Mouse (Mus musculus) stomach, embryonic 14.5 days (tissue): ENCODE results near the gene Maml2. TPM values are rescaled to one million over a fixed set of nuclear protein-coding genes. Genes with fewer than 3 reads are reported as not detected.

Source experiments
- ATAC-seq: fragments of 200-750 bp; cut with Nextera tagmentation; 2 replicates; pipeline ENCODE4 v1.8.0; 2017; ENCODE audit warnings: low read depth, moderate TSS enrichment; ENCODE audit not compliant: insufficient number of reproducible peaks, insufficient read depth, low FRiP score
- H3K27ac ChIP-seq: fragments of 300-500 bp; sonication (generic); 2 replicates; pipeline ENCODE4 v1.5.1; 2014; ENCODE audit warnings: mild to moderate bottlenecking, low read length, moderate library complexity, mixed read lengths
- H3K27me3 ChIP-seq: fragments of 300-500 bp; sonication (generic); 2 replicates; pipeline ENCODE4 v1.6.1; 2014; ENCODE audit warnings: low read length, control low read depth, mixed read lengths; ENCODE audit not compliant: control insufficient read depth, insufficient read depth
- H3K36me3 ChIP-seq: fragments of 300-500 bp; sonication (generic); 2 replicates; pipeline ENCODE4 v1.6.1; 2014; ENCODE audit warnings: mild to moderate bottlenecking, control low read depth, low read length, moderate library complexity, mixed read lengths; ENCODE audit not compliant: control insufficient read depth, insufficient read depth
- H3K4me1 ChIP-seq: fragments of 300-500 bp; sonication (generic); 2 replicates; pipeline ENCODE4 v1.6.1; 2014; ENCODE audit warnings: low read length, control low read depth, mixed read lengths; ENCODE audit not compliant: control insufficient read depth, insufficient read depth
- H3K4me2 ChIP-seq: fragments of 300-500 bp; sonication (generic); replicated peaks from 2 replicates; pipeline ENCODE4 v1.6.1; 2014; ENCODE audit warnings: low read depth, low read length, control low read depth
- H3K4me3 ChIP-seq: fragments of 300-500 bp; sonication (generic); 2 replicates; pipeline ENCODE4 v1.5.1; 2014; ENCODE audit warnings: low read depth, low read length, control low read depth
- H3K9ac ChIP-seq: fragments of 300-500 bp; sonication (generic); replicated peaks from 2 replicates; pipeline ENCODE4 v1.6.1; 2014; ENCODE audit warnings: low read depth, mild to moderate bottlenecking, control low read depth, low read length, moderate library complexity, mixed read lengths
- H3K9me3 ChIP-seq: fragments of 300-500 bp; sonication (generic); 2 replicates; pipeline ENCODE4 v1.6.1; 2016; ENCODE audit warnings: low read depth, low read length, control low read depth; ENCODE audit not compliant: control insufficient read depth
- WGBS: fragments of 180-500 bp; shearing (Covaris S2); extraction: QIAGEN DNeasy Blood & Tissue Kit; methylation state at CpG from one replicate; pipeline ENCODE4 v1.1.7; 2014; 5-methylcytosine and 5-hydroxymethylcytosine counted together
- polyA plus RNA-seq: library from polyadenylated mRNA; unstranded; fragments of >200 nt; fragmentation: Nextera tagmentation; extraction: Ambion mirVana; gene quantifications from 2 replicates; pipeline ENCODE4 v1.2.1, GENCODE M21; 2014

Gene Maml2
- polyA plus RNA-seq, 1 experiment from 2014 or later = 12.7 TPM

DNA sequence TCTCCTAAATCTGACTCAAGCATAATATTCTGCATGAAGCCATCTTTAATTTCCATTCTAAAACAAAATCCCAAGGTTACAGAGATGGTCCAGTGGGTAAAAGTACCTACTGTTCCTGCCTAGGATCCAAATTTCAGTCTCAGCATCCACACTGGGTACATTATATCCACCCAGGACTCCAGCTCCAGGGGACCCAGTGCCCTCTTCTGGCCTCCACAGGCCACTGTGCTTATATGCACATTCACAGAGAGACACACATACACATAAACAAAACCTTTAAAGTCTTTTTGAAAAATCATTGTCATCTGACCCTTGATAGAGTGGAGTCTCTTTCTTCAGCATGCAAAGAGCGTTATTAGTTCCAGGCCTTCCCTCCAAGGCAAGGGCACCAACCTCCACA, 291.0 kb downstream of the Maml2 start:
- Histone ChIP-seq H3K4me2 (no peak overlapping the region), H3K4me1 (peaks cover 10% of the 10 kb centered on the region; the same call in 1 of the 2 replicates), H3K27me3 (no peaks in the 10 kb centered on the region), H3K9ac (no peak overlapping the region), H3K36me3 (no peaks in the 10 kb centered on the region), H3K9me3 (no peaks in the 10 kb centered on the region), H3K4me3 (no peak overlapping the region), H3K27ac (no peak overlapping the region)
- no peak for ATAC-seq
- 89% methylated on average over 1 of the region's 1 CpGs for WGBS

- Histone ChIP-seq H3K36me3 (no peaks in the 10 kb centered on the region), H3K9ac (no peak overlapping the region), H3K4me1 (no peaks in the 10 kb centered on the region), H3K9me3 (no peaks in the 10 kb centered on the region), H3K27me3 (no peaks in the 10 kb centered on the region), H3K27ac (no peak overlapping the region), H3K4me3 (no peak overlapping the region), H3K4me2 (no peak overlapping the region)
- ATAC-seq = no peak
- WGBS = 87% methylated on average over 10 of the region's 10 CpGs
Observed at GRCm38 (mm10) chr9:13592701-13593100, 294.9 kb downstream of the Maml2 start.

GRCm38 (mm10) chr9:13597736-13598135, 300.0 kb downstream of the Maml2 start:
- no peak overlapping the region for H3K27ac ChIP-seq
- H3K27me3 ChIP-seq = no peaks in the 10 kb centered on the region
- no peak overlapping the region for H3K4me3 ChIP-seq
- no peaks in the 10 kb centered on the region for H3K9me3 ChIP-seq
- no peaks in the 10 kb centered on the region for H3K36me3 ChIP-seq
- no peak overlapping the region for H3K4me2 ChIP-seq
- H3K9ac ChIP-seq = no peak overlapping the region
- WGBS = 82% methylated on average over 6 of the region's 6 CpGs
- ATAC-seq = no peak
- H3K4me1 ChIP-seq = no peaks in the 10 kb centered on the region

DNA sequence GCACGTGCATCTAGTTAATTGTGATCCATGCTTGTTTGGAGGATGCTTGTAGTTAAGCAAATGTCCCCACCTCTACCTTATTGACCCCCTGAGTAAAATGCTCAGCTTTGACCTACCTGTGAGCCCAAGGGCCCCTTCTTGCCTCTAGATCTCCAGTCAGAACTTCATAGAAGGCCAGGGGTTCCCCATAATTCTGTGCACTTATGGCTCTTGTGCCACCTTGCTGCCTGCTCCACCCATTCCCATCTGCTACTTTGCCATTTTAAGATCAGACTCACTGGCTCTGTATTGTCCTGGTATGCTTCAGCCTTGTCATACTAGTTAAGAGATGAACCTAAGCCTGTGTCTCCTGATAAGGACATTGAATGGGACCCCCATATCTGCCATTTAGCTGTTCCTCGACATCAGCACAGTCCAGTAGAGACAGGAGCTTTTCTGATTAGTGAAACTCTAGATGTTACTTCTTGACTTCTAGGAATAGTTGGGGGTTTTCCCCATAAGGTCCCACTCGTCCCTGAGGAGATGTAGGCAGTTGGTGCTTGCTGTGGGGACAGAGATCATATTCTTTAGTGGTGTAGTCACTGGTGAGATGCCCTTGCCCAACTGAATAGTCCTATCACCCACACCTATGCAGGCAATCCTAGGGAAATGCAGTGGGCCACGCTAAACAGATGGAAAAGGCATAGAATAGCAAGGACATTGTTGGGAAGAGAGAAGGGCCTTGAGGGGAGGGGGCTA, 301.0 kb downstream of the Maml2 start:
- H3K27ac ChIP-seq = no peak overlapping the region
- no peak overlapping the region for H3K4me3 ChIP-seq
- H3K36me3 ChIP-seq = no peaks in the 10 kb centered on the region
- H3K27me3 ChIP-seq = no peaks in the 10 kb centered on the region
- WGBS = 75% methylated on average over 4 of the region's 4 CpGs
- no peaks in the 10 kb centered on the region for H3K9me3 ChIP-seq
- no peaks in the 10 kb centered on the region for H3K4me1 ChIP-seq
- ATAC-seq = no peak
- H3K4me2 ChIP-seq = no peak overlapping the region
- no peak overlapping the region for H3K9ac ChIP-seq

- no peaks in the 10 kb centered on the region for H3K9me3 ChIP-seq
- no peak overlapping the region for H3K9ac ChIP-seq
- no peak overlapping the region for H3K27ac ChIP-seq
- no peak overlapping the region for H3K4me3 ChIP-seq
- 74% methylated on average over 3 of the region's 3 CpGs for WGBS
- H3K4me1 ChIP-seq = no peaks in the 10 kb centered on the region
- ATAC-seq = no peak
- H3K27me3 ChIP-seq = no peaks in the 10 kb centered on the region
- no peaks in the 10 kb centered on the region for H3K36me3 ChIP-seq
- no peak overlapping the region for H3K4me2 ChIP-seq
Observed at GRCm38 (mm10) chr9:13599334-13599614, 301.5 kb downstream of the Maml2 start.

DNA sequence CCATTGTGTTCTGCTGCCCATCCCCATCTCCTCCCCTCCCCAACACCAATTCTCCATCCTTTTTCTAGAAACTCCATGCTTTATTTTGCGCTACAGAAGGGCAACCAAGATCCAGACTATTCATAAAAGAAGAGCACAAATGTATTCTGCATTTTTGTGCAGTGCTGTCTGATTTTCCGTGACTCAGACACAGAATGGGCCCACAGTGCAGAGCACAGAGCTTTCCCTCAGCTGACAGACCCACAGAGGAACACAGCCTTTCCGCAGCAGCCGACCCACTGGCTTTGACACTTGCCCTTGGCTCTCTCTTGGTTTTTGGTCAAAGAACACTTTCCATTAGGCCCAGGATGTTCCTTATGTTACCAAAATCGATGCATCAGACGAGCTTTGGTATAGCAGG, 302.0 kb downstream of the Maml2 start:
- no peak overlapping the region for H3K4me3 ChIP-seq
- ATAC-seq = no peak
- no peaks in the 10 kb centered on the region for H3K4me1 ChIP-seq
- WGBS = 92% methylated on average over 6 of the region's 6 CpGs
- no peak overlapping the region for H3K4me2 ChIP-seq
- H3K27ac ChIP-seq = no peak overlapping the region
- H3K27me3 ChIP-seq = no peaks in the 10 kb centered on the region
- H3K9me3 ChIP-seq = no peaks in the 10 kb centered on the region
- H3K9ac ChIP-seq = no peak overlapping the region
- no peaks in the 10 kb centered on the region for H3K36me3 ChIP-seq

DNA sequence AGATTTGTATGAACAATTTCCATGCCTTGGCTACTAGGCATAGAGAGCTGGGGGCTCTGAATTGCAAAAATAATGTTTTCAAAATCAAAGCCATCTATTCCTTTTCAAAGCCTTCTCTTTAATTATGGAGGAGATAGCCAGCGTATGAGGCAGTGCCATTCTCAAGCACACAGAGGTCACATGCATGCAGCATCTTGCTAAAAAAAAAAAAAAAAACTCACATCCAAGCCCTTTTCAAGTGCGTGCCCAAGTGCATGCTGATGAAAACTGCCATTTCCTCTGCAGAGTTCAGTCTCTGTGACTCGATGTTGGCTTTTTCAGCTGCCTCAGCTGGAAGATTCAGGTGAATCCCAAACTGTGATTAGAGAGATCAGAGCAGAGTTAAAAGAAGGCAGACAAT, 304.0 kb downstream of the Maml2 start:
- Histone ChIP-seq H3K36me3 (no peaks in the 10 kb centered on the region), H3K9me3 (no peaks in the 10 kb centered on the region), H3K27me3 (no peaks in the 10 kb centered on the region), H3K4me3 (no peak overlapping the region), H3K9ac (no peak overlapping the region), H3K4me1 (no peaks in the 10 kb centered on the region), H3K4me2 (no peak overlapping the region), H3K27ac (no peak overlapping the region)
- WGBS = 80% methylated on average over 3 of the region's 3 CpGs
- ATAC-seq = no peak

- no peak overlapping the region for H3K27ac ChIP-seq
Observed at GRCm38 (mm10) chr9:13603533-13604143, 305.9 kb downstream of the Maml2 start.

More at GRCm38 (mm10) chr9:13603533-13604143, 305.9 kb downstream of the Maml2 start:
- no peak for ATAC-seq
- Histone ChIP-seq H3K4me1 (no peaks in the 10 kb centered on the region), H3K4me2 (no peak overlapping the region), H3K9me3 (no peaks in the 10 kb centered on the region), H3K9ac (no peak overlapping the region), H3K27me3 (no peaks in the 10 kb centered on the region), H3K4me3 (no peak overlapping the region), H3K36me3 (no peaks in the 10 kb centered on the region)
- 83% methylated on average over 8 of the region's 8 CpGs for WGBS
